Mouse (Mus musculus) right cerebral cortex, postnatal 36 days (tissue): ENCODE data around the gene Dnah7b.
"Not testable (repeated sequence)": the region's sequence is repeated elsewhere in the genome, so short reads cannot be mapped to it uniquely, and the experiment has no call there.

ENCODE experiments used
- DNase-seq, 2 experiments: peaks; one replicate each; pipeline ENCODE4 v3.0.0; 2022; ENCODE audit warnings: low spot score in 2 of 2, mixed read lengths in 1 of 2

Dnah7b gene

GRCm38 (mm10) chr1:46294451-46294850, 228.3 kb downstream of the Dnah7b start:
- not testable (repeated sequence) for DNase-seq

GRCm38 (mm10) chr1:46325942-46326341, 259.8 kb downstream of the Dnah7b start:
- not testable (repeated sequence) for DNase-seq

DNA sequence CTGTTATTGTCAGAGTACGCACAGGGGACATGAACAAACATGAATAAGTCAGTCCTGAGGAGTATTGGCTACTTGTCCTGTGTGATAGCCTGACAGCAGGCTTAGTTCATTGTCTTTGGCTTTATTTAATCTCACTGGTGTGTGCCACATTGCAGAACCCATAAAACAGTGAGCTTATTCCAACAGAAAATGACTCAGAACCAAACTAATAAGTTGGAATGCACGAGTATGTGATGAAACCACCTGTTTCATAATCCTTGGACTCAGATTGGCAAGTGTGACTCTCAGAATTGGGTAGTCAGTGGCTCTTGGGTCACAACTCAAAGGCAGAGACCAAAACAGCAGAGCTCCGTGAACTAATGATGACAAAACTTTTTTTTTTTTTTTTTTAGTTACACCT, 279.2 kb downstream of the Dnah7b start:
- DNase-seq = not testable (repeated sequence)

DNA sequence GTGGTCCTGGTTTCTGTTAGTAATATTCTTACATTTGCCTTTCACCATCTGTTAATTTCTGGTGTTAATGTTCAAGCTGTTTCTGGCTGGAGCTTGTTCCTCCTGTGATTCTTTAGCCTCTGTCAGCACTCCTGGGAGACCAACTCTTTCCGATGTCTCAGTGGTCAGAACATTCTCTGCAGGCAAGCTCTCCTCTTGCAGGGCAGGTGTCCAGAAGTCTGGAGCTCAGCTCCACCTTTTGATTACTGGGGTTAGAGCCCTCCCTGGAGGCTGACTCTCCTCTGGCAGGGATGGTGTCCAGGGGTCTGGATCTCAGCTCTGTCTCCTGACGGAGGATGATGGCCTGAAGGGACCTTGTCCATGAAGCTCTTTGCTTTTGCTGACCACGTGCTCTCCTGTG, 314.5 kb downstream of the Dnah7b start:
- DNase-seq = not testable (repeated sequence)

GRCm38 (mm10) chr1:46394681-46395297, 328.7 kb downstream of the Dnah7b start:
- DNase-seq = not testable (repeated sequence)

DNA sequence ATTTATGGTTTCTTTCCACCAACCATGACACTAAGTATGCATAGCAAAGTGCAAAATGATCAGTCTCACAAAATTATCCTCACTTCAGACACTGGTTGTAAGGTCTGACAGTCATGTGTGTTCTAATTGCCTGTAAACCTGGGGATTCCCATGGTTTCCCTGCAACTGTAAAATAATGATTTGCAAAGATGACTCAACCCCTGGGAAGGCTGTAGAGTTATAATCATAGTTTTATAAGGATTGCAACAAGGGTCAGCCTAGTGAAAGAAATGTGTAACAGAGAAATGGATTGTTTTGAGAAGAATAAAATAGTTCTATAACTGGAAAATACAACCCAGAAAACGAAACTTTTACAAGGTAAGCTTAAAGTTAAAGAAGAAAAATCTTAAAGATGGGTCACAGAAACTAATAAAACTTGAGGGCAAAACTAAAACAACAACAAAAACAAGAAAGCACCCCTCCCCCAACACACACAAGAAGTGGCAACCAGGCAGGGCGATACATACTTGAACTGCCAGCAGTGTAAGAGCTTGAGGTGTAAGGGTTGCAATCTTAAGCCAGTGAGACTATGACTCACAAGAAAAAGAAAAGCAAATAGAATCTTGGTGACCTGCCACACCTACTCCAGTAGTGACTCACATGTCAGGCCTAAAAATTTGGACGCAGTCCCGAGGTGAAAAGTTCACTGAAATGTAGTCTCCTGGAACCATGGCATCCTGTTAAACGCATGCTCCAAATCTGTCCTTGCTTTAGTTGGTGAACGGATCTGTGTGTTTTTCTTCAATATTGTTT, 342.4 kb downstream of the Dnah7b start:
- no peak for DNase-seq

DNA sequence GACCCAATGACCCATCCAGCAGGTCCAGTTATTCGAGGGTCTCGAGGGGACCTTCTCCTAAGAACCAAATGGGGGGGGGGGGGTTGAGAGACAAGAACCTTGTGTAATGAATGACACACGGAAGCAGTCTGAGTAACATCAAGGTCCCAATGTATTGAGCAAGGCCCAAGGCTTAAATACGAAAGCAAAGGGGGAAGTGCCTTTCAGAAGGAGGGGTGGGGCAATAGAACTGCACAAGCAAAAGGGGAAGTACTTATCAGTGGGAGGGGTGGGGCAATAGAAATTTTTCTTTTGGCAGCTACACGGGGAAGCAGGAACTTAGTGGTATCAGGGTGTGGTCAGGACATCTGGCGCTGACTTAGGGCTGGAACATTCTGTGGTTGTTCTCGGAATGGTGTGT, 348.7 kb downstream of the Dnah7b start:
- DNase-seq = not testable (repeated sequence)

- not testable (repeated sequence) for DNase-seq
Observed at GRCm38 (mm10) chr1:46416946-46417345, 350.8 kb downstream of the Dnah7b start.

DNA sequence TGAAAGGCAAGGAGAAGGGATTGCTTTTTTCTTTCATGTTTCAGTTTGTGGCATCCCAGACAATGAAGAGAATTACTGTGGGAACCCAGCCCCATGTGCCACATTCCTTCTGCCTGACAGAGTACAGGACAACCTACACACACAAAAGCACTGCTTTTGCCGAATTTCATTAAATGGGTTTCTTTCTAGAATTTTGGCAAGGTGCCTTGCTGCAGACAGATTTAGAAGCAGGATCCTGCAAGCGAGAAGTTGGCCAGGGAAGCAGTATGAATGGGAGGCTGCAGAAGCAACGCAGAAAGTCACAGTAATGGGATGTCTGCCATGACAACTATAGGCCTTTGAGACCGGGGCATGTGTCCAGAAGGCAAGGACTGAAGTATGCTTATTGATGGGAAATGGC, 352.9 kb downstream of the Dnah7b start:
- peak; percentile 5 to 11 for DNase-seq
